Mouse (Mus musculus) megakaryocyte, embryonic 14.5 days (primary cell): ENCODE data around the gene Map3k4.

ENCODE experiments used
- FLI1 ChIP-seq: IDR thresholded peaks from 2 replicates; pipeline ENCODE4 v1.6.1; 2012; ENCODE audit warnings: low read length, inconsistent platforms, mixed read lengths
- GATA1 ChIP-seq: IDR thresholded peaks from 3 replicates; pipeline ENCODE4 v1.6.1; 2012; ENCODE audit warnings: mixed read lengths, low read length, inconsistent platforms, borderline replicate concordance

GRCm38 (mm10) chr17:12352781-12353180 is 34.2 kb upstream of the Map3k4 start:
- TF ChIP-seq GATA1 (no peak), FLI1 (no peak)
